Mouse (Mus musculus): ENCODE data around the gene Kif19a.

DNA sequence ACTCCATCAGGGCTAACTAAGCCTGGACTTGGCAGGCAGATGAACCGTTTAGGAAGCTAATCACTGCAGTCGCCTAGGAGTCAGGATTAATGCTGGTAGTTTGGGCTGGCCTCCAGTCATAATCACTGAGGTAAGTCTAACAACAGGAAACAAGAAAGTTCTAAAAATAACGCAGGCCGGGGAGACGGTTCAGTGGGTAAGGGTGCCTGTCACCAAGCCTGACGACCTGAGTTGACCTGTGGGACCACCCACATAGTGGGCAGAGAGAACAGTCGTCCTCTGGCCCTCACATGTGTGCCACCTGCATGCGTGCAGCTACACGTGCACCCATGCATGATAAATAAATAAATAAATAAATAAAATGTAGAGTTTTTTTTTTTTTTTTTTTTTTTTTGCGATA is 24.6 kb upstream of the Kif19a start:
- no peak for TF ChIP-seq CTCF (conservative IDR thresholded peaks at IDR 0.05; ENCODE audit: low read length)
- TF ChIP-seq NANOG (IDR thresholded peaks at IDR 0.05; ENCODE audit: borderline replicate concordance, low read length) = no peak
